Mouse (Mus musculus) liver, embryonic 14 days (tissue): Measurements from ENCODE around the gene Gm6657. TPM values are rescaled to one million over a fixed set of nuclear protein-coding genes. Genes with fewer than 3 reads are reported as not detected.

Experiments
- polyA plus RNA-seq: library from polyadenylated mRNA; depleted of rRNA; stranded (reverse); fragments of >200 nt; gene quantifications from 2 replicates; pipeline ENCODE4 v1.2.3, GENCODE M21; 2012; rRNA removed

The Gm6657 gene
- not detected in 2 replicates for polyA plus RNA-seq

DNA sequence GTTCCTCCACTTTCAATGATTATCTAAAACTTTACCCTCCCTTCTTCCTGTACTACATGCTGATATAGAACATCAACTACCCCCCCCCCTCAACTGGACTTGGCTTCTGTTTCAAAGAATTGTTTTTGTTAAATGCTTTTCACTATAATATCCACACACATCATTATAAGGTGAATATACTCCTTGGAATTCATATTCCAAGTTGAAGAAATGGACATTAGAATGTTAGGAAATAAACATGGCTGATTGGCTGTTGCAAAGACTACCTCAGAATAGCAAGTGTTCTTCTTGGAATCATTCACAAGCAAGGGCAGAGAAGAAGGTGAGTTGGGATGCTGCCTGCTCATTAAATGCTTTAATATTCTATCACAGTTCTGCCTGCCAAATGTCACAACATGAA, at the start of gene Gm6657:
Gene Gm6657 (plus strand): TSS at position 301 of the 400 bp plus-strand sequence.

DNA sequence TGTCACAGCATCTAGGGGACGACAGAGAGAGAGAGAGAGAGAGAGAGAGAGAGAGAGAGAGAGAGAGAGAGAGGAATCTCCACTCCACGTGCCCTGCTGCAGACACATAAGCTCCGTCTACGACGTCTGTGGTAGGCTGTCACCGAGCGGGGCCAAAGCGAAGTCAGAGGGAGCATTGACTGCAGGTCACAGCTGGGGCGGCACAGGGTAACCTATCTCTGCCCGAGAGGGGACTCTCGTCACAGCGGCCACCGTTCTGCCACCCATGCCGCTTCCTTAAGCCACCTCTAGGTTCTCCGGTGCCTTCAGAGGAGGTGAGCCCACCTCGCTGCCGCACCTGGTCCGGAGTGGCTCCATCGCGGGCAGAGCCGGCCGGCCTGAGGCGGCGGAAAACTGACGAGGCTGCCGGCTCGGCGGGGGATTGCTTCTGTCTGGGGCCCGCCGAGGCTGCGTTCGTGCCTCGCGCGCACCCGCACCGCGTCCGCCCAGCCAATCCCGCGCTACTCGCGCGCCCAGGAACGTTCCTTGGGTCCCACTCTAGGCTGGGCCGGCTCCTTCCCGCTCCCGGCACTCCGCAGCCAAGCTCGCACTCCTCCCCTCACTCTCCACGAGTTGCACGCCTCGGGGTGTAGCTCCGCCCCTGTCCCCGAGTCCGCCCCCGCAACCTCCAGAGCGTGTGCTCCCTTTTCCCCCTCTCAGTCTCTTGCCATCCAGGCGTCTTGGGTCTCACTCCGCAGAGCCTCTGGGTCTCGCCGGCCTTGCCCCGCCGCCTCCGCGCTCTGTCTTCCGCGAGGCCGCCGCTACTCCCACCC, 31.9 kb downstream of the Gm6657 start, which contains the start of gene Gphn:
Gene Gphn (plus strand): TSS at position 673 of the 812 bp plus-strand sequence.

Other genes starting within 250 kb of the Gm6657 start
- 4.2 and 5.5 TPM in 2 replicates for gene Gphn, start 32.1 kb downstream of the Gm6657 start, polyA plus RNA-seq